Mouse (Mus musculus): ENCODE data around the gene Mamdc4. TPM values are rescaled to one million over a fixed set of nuclear protein-coding genes. Genes with fewer than 3 reads are reported as not detected.

Gene Mamdc4
- 1.3 and 1.4 TPM in 2 replicates for polyA plus RNA-seq (2012; rRNA removed)

DNA sequence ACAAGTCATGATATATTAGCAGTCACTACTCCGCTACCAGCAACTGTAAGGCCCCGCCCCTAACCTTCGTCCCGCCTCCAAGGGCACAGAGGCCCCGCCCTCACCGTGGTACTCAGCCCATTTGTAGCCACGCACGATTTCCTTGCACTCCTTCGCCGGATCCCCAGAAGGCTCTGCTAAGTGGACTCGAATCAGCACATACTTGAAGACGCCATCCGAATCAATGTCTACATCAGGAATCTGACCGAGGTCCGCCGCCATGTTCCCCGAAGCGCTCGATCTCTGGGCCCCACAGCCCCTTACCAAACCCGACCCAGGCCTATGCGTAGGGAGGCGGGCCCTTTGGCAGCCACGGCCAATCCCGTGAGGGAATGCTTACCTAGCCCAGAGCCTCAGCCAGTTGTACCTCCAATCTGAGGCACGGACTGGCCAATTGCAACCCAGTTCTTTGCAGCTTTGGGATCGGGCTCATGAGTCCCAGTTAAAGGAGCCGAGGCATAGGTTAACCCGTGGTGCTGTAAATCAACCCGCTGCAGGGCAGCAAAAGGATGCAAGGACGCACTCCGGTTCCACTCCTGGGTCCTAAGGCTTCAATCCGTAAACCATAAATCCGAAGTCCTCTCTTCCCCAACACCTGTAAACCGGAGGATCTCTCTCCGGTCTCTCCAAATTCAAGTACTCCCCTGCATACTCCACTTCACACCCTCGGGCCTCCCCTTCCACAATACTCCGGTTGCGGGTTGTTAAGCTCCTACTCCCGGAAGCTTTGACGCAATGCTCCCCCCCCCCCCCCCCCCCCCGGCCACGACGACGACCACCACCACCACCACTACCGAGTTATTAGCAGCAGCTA, at the start of gene Mamdc4, which contains the start of gene Phpt1:
TSS of gene Mamdc4 (minus strand) at position 267 of the 853 bp plus-strand sequence.
TSS of gene Phpt1 (minus strand) at position 646 of the 853 bp plus-strand sequence.
- peak; percentile 90 for DNase-seq (ENCODE audit: low spot score)

DNA sequence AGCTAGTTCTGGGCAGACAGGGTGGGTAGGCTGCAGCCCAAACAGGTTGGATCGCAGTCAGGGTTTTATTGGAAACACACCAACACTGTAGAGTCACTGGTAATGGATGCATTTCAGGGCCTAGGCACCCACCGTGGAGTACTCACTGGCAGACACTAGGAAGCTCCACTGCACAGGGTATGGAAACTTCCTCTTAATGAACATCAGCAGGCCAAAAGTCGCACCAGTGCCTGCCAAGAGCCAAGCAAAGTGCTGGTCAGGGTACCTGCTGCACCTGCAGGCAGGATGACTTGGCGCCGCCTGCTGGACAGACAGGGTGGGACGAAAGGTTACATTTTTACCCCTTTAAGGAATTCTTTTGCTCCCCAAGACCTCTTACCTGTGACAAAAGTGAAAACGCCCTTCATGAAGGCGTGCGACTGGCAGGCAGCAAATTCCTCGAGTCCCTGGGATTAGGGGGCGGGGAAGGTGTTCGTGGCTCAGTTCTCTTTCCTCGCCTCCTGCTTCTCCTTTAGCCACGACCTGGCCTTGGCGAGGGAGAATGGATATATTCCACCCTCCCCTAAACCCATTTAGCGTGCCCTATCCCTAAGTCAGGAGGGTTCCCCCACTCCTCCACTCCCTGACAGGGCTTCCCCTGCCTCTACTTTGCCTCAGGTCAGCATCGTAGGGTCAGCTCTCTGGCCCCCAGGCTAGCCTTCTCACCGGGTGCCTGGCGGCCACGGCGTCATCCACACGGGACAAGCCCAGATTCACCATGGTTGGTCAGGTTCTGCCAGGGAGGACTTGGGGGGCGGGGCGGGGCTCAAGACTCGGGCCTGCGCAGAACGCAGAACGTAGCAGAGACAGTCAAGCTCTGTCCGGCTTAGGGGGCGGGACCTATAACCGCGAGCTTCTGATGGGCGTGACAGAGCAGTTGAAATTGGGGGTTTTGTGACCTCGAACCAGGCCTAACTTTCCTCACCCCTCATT, 46.9 kb upstream of the Mamdc4 start, which contains the start of gene Tmem141:
TSS of gene Tmem141 (minus strand) at position 777 of the 972 bp plus-strand sequence.
- DNase-seq (ENCODE audit: low spot score) = peak; percentile 63

- DNase-seq (ENCODE audit: low spot score) = no peak
Measured at GRCm38 (mm10) chr2:25620852-25621228, 46.2 kb upstream of the Mamdc4 start.

DNA sequence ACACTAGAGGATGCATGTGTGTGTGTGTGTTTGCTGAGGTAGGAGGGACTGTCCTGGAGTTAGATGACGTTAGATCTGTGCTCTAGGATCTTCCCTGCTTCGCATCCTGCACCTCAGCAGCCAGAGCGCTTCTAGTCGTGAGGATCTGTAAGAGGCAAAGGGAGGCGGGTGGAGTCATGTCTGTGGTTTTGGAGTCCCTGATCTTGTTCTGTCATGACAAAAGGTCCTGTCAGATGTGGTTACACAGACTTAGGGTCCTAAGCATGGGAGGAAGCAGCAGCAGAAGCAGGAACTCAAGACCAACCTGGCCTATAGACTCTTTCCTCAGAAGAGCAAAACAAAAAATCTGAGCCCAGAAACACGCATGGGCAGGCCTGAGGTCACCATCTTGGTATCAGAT, 45.7 kb upstream of the Mamdc4 start:
- no peak for DNase-seq (ENCODE audit: low spot score)

DNA sequence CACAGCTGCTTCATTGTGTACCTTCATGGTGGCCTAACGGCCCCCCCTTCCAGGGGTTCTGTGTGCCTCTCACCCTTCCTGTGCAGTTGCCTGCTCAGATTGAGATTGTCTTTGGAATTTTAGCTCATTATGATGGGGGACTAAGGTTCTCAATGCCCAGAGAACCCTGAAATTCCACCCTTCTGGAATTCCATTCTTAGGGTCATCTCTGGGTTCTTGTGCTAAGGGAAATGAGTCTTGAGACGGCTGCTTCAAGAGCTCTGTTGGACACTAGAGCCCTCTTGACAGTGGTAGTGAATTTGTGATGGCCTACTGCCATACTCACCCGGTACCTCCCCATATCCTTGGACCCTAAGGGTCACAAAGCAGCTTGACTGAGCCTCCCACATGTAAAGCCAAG, 42.9 kb upstream of the Mamdc4 start, which contains the start of gene Ccdc183:
TSS of gene Ccdc183 (minus strand) at position 101 of the 400 bp plus-strand sequence.
- DNase-seq (ENCODE audit: low spot score) = no peak

- DNase-seq (ENCODE audit: low spot score) = no peak
Measured at GRCm38 (mm10) chr2:25616398-25616797, 41.8 kb upstream of the Mamdc4 start.

DNA sequence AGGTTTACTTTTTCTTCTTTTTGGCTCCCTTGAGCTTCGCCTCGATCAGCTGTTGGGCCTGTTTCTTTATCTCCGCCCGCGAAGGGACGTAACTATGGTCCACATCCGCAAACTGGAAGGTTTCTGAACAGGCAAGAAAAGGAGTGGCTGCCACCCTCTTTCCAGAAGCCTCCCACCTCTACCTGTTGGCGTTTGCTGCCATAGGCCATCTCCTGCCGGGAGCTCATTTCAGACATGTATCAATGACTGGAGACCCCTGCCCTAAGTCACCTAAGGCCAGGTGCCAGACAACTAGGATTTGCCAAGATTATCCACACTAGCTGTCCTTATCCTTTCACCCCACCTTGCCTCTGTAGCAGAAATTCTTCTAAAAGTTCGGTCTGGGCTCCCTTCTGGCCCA, 34.0 kb upstream of the Mamdc4 start:
- no peak for DNase-seq (ENCODE audit: low spot score)

DNA sequence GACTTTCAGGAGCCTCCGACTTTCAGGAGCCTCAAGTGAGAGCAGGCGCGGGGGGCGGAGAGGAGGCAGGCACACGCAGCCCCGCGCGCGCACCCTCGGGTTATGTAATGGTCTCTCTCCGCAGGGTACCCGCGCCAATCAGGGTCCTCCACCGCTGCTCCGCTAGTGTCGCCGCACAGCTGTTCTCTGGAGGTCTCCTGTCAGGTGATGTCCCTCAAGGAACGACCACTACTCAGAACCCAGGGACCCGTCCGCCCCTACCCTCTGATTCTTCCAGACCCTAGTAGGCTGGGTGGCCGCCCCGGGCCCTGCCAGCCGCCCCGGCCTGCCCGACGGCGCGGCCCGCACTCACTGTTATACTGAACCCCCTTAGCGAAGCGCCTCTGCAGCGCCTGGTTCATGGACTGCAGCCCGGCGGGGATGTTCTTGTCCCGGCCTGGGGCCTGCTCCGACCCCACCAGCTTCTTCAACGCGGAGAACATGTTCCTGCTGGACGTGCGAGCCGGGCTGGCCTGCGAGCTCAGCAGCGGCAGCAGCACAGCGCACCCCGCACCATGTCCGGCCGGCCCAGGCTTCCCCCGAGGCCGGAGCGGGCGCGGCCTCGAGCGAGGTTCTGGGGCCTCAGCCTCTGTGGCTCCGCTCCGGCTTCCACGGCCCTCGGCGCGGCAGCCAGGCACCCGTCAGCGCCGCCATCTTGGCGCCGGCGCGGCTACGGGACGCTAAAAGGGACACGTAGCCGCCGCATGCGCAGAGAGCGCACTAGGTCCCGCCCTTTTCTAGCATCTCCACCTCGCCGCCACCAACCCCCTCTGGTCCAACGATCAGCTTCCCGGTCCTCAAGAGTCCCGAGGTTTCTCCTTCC, 33.3 kb upstream of the Mamdc4 start, which contains the start of gene Rabl6:
TSS of gene Rabl6 (minus strand) at position 761 of the 862 bp plus-strand sequence.
- peak; percentile 88 for DNase-seq (ENCODE audit: low spot score)

DNA sequence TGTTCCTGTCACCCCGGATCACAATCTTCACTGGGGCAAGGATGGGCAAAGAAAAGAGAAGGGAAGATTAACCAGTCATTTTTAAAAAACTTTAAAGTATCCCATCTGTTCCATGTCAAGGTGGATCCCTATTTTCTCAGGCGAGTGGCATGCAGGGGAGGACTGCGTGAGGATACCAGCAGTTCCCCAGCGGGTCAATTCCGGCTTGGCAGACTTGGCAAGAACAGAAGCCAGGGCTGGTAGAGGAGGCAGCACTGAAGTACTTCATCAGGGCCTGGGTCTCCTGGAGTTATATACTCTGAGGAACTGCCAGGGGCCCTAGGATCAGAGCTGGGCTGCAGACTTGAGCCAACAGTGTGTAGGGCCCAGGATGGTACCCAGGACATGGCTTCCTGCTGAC, 27.9 kb upstream of the Mamdc4 start:
- no peak for DNase-seq (ENCODE audit: low spot score)

DNA sequence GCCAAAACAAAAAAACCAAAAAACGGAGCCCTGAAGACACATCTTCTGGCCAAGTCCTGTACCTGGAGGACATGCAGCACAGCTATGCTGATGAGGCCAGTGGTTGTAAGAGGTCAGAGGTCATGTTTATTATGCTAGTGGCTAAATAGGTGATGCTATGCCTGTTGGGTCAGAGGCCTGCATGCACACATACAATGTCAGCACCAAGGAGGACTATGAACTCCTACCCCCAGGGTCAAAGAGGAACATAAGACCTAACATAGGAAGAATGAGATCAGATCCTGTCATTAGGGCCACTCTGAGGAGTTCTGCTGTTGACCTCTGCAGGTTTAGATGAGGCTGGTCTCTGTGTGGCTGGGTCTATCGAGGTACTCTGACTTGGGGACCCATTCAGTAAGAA, 25.4 kb upstream of the Mamdc4 start:
- no peak for DNase-seq (ENCODE audit: low spot score)

- DNase-seq (ENCODE audit: low spot score) = no peak
Measured at GRCm38 (mm10) chr2:25598749-25599148, 24.1 kb upstream of the Mamdc4 start.

- DNase-seq (ENCODE audit: low spot score) = no peak
Measured at GRCm38 (mm10) chr2:25596765-25597510, 22.3 kb upstream of the Mamdc4 start.

- DNase-seq (ENCODE audit: low spot score) = no peak
Measured at GRCm38 (mm10) chr2:25591863-25592262, 17.2 kb upstream of the Mamdc4 start.

DNA sequence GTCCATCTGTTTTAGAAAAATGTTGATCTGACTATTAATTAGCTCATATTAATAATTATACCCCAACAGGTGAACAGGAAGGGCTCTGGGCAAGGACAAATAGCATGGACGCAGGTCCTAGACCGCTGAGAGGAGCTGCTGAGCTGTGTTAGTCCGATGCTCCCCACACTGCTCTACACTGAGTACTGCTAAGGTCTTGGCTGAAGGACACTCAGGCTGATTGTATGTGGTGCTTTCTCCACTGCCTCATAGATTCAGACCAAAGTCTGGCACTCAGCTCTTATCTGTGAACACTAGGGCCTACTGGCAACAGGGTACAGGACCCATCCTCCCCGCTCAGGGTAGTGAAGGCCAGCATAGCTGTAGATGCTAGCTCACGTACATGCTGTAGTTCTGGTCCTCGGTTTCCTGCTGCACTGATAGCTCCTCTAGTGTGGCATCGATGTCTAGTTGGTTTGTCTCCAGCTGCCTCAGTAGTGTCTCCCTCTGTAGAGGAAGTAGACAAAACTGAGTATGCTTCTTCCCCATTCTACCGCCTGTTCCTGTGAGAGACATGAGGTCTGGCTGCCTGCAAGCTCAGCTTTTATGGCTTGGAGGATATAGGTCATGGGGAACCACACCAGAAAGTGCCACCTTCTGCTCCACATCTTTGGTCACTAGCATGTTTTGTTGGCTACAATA, 13.7 kb upstream of the Mamdc4 start:
- no peak for DNase-seq (ENCODE audit: low spot score)

- no peak for DNase-seq (ENCODE audit: low spot score)
Measured at GRCm38 (mm10) chr2:25587290-25587689, 12.6 kb upstream of the Mamdc4 start.

DNA sequence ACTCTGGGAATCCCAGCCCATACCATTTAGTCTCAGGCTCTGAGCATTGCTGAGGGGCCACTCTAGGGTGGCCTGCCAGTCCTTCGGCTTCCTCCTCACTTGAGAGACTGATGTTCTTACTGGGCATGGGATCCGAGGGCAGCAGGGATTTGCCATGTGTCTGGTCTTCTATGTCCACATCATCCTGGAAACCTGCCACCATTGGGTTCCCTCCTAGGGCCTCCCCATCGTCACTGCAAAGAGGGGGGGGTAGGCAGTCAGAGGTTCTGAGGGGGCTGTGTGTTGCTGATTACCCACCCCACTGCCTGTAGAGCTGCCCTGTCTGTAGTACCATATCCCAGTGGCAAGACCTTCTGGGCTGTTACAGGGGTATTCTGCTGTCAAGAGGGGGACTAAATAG, 11.0 kb upstream of the Mamdc4 start:
- no peak for DNase-seq (ENCODE audit: low spot score)

- no peak for DNase-seq (ENCODE audit: low spot score)
Measured at GRCm38 (mm10) chr2:25584856-25585255, 10.2 kb upstream of the Mamdc4 start.

GRCm38 (mm10) chr2:25584152-25584551, 9.5 kb upstream of the Mamdc4 start:
- no peak for DNase-seq (ENCODE audit: low spot score)

DNA sequence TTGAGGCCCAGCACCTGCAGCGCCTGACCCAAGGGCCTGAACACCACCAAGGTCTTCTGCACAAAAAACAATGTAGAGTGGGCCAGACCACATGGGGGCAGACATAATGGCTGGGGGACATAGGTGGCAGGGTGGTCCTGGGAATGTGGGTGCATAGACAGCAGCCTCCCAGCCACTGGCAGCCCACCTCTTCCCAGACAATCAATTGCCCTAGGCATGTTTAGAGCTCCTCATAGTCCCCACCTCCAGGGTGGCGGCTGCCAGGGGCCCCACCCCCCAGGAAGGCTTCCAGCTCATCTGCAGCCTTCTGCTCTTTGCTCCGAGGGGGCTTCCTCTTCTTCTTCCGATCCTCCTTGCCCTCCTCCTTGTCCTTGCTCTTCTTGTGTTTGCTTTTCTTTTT, 8.9 kb upstream of the Mamdc4 start:
- no peak for DNase-seq (ENCODE audit: low spot score)

DNA sequence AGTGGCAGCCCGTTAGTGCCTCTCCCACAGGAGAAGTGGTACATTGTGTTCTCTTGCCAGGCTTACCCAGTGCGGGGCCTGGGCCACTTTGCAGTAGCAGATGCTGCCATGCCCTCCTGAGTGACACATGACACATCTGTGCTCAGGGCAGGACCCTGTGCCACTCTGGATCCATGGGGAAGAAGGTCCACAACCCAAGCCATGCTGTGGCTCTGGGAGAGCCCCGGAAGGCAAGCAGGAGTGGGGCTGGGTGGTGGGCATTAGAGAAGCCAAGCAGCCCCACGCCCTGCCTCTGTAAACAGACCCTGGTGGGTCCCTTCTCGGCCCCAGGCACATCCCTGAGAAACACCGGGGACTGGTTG, 8.5 kb upstream of the Mamdc4 start:
- DNase-seq (ENCODE audit: low spot score) = peak; percentile 25

Data from urinary bladder, adult 2 months (tissue).